Mouse (Mus musculus) stomach, embryonic 14.5 days (tissue): ENCODE data around the gene Nacc1. TPM values are rescaled to one million over a fixed set of nuclear protein-coding genes. Genes with fewer than 3 reads are reported as not detected.
"Not testable (repeated sequence)": the region's sequence is repeated elsewhere in the genome, so short reads cannot be mapped to it uniquely, and the experiment has no call there.

ENCODE experiments used
- ATAC-seq: fragments of 200-750 bp; cut with Nextera tagmentation; 2 replicates; pipeline ENCODE4 v1.8.0; 2017; ENCODE audit warnings: low read depth, moderate TSS enrichment; ENCODE audit not compliant: insufficient number of reproducible peaks, insufficient read depth, low FRiP score
- H3K27ac ChIP-seq: fragments of 300-500 bp; sonication (generic); 2 replicates; pipeline ENCODE4 v1.5.1; 2014; ENCODE audit warnings: mild to moderate bottlenecking, low read length, moderate library complexity, mixed read lengths
- H3K27me3 ChIP-seq: fragments of 300-500 bp; sonication (generic); 2 replicates; pipeline ENCODE4 v1.6.1; 2014; ENCODE audit warnings: low read length, control low read depth, mixed read lengths; ENCODE audit not compliant: control insufficient read depth, insufficient read depth
- H3K36me3 ChIP-seq: fragments of 300-500 bp; sonication (generic); 2 replicates; pipeline ENCODE4 v1.6.1; 2014; ENCODE audit warnings: mild to moderate bottlenecking, control low read depth, low read length, moderate library complexity, mixed read lengths; ENCODE audit not compliant: control insufficient read depth, insufficient read depth
- H3K4me1 ChIP-seq: fragments of 300-500 bp; sonication (generic); 2 replicates; pipeline ENCODE4 v1.6.1; 2014; ENCODE audit warnings: low read length, control low read depth, mixed read lengths; ENCODE audit not compliant: control insufficient read depth, insufficient read depth
- H3K4me2 ChIP-seq: fragments of 300-500 bp; sonication (generic); replicated peaks from 2 replicates; pipeline ENCODE4 v1.6.1; 2014; ENCODE audit warnings: low read depth, low read length, control low read depth
- H3K4me3 ChIP-seq: fragments of 300-500 bp; sonication (generic); 2 replicates; pipeline ENCODE4 v1.5.1; 2014; ENCODE audit warnings: low read depth, low read length, control low read depth
- H3K9ac ChIP-seq: fragments of 300-500 bp; sonication (generic); replicated peaks from 2 replicates; pipeline ENCODE4 v1.6.1; 2014; ENCODE audit warnings: low read depth, mild to moderate bottlenecking, control low read depth, low read length, moderate library complexity, mixed read lengths
- H3K9me3 ChIP-seq: fragments of 300-500 bp; sonication (generic); 2 replicates; pipeline ENCODE4 v1.6.1; 2016; ENCODE audit warnings: low read depth, low read length, control low read depth; ENCODE audit not compliant: control insufficient read depth
- WGBS: fragments of 180-500 bp; shearing (Covaris S2); extraction: QIAGEN DNeasy Blood & Tissue Kit; methylation state at CpG from one replicate; pipeline ENCODE4 v1.1.7; 2014; 5-methylcytosine and 5-hydroxymethylcytosine counted together
- polyA plus RNA-seq: library from polyadenylated mRNA; unstranded; fragments of >200 nt; fragmentation: Nextera tagmentation; extraction: Ambion mirVana; gene quantifications from 2 replicates; pipeline ENCODE4 v1.2.1, GENCODE M21; 2014

The Nacc1 gene
- polyA plus RNA-seq, 1 experiment from 2014 or later = 25.7 TPM

- WGBS = 49% methylated on average over 9 of the region's 9 CpGs
- Histone ChIP-seq H3K4me1 (0 out of 2 replicates have a peak, but pooled peaks cover 8% of the 10 kb centered on the region), H3K27me3 (no peaks in the 10 kb centered on the region), H3K9me3 (no peaks in the 10 kb centered on the region), H3K4me2 (no peak overlapping the region), H3K4me3 (no peak overlapping the region), H3K27ac (no peak overlapping the region), H3K36me3 (no peaks in the 10 kb centered on the region), H3K9ac (no peak overlapping the region)
- no peak for ATAC-seq
These were observed 52.8 kb downstream of the Nacc1 start for GRCm38 (mm10) chr8:84634849-84635304.

GRCm38 (mm10) chr8:84633841-84634584 lies 53.6 kb downstream of the Nacc1 start:
- Histone ChIP-seq H3K4me3 (no peak overlapping the region), H3K27me3 (no peaks in the 10 kb centered on the region), H3K4me2 (no peak overlapping the region), H3K9me3 (no peaks in the 10 kb centered on the region), H3K36me3 (no peaks in the 10 kb centered on the region), H3K4me1 (0 out of 2 replicates have a peak, but pooled peaks cover 8% of the 10 kb centered on the region), H3K27ac (no peak overlapping the region), H3K9ac (no peak overlapping the region)
- 44% methylated on average over 10 of the region's 10 CpGs for WGBS
- no peak for ATAC-seq

- Histone ChIP-seq H3K9me3 (no peaks in the 10 kb centered on the region), H3K4me1 (0 out of 2 replicates have a peak, but pooled peaks cover 8% of the 10 kb centered on the region), H3K27ac (no peak overlapping the region), H3K4me3 (no peak overlapping the region), H3K4me2 (no peak overlapping the region), H3K36me3 (no peaks in the 10 kb centered on the region), H3K9ac (no peak overlapping the region), H3K27me3 (no peaks in the 10 kb centered on the region)
- WGBS = 87% methylated on average over 4 of the region's 4 CpGs
- no peak for ATAC-seq
These were observed 55.8 kb downstream of the Nacc1 start for GRCm38 (mm10) chr8:84631813-84632212.

- no peak overlapping the region for H3K27ac ChIP-seq
- no peaks in the 10 kb centered on the region for H3K36me3 ChIP-seq
- H3K27me3 ChIP-seq = no peaks in the 10 kb centered on the region
- 68% methylated on average over 4 of the region's 4 CpGs for WGBS
- H3K9me3 ChIP-seq = no peaks in the 10 kb centered on the region
- no peak overlapping the region for H3K4me3 ChIP-seq
- 0 out of 2 replicates have a peak, but pooled peaks cover 3% of the 10 kb centered on the region for H3K4me1 ChIP-seq
- no peak overlapping the region for H3K4me2 ChIP-seq
- no peak for ATAC-seq
- no peak overlapping the region for H3K9ac ChIP-seq
These were observed 57.5 kb downstream of the Nacc1 start for GRCm38 (mm10) chr8:84630145-84630544.

- Histone ChIP-seq H3K4me1 (no peaks in the 10 kb centered on the region), H3K9me3 (no peaks in the 10 kb centered on the region), H3K27ac (no peak overlapping the region), H3K36me3 (no peaks in the 10 kb centered on the region), H3K4me3 (no peak overlapping the region), H3K4me2 (no peak overlapping the region), H3K9ac (no peak overlapping the region), H3K27me3 (no peaks in the 10 kb centered on the region)
- WGBS = 64% methylated on average over 11 of the region's 11 CpGs
- no peak for ATAC-seq
These were observed 58.1 kb downstream of the Nacc1 start for GRCm38 (mm10) chr8:84629586-84629985.

GRCm38 (mm10) chr8:84623425-84623824 lies 64.2 kb downstream of the Nacc1 start:
- H3K4me3 ChIP-seq, H3K9ac ChIP-seq, ATAC-seq, H3K9me3 ChIP-seq, H3K27ac ChIP-seq, H3K36me3 ChIP-seq, H3K27me3 ChIP-seq, H3K4me2 ChIP-seq, H3K4me1 ChIP-seq: not testable (repeated sequence)
- 74% methylated on average over 4 of the region's 4 CpGs for WGBS

GRCm38 (mm10) chr8:84621102-84621625 lies 66.5 kb downstream of the Nacc1 start:
- H3K9ac ChIP-seq = no peak overlapping the region

More at GRCm38 (mm10) chr8:84621102-84621625, 66.5 kb downstream of the Nacc1 start:
- Histone ChIP-seq H3K27ac (no peak overlapping the region), H3K4me2 (no peak overlapping the region), H3K4me3 (no peak overlapping the region), H3K27me3 (no peaks in the 10 kb centered on the region), H3K36me3 (no peaks in the 10 kb centered on the region), H3K9me3 (no peaks in the 10 kb centered on the region), H3K4me1 (no peaks in the 10 kb centered on the region)
- 76% methylated on average over 8 of the region's 8 CpGs for WGBS
- ATAC-seq = no peak
